Mouse (Mus musculus) brown adipose tissue, adult 24 weeks (tissue): ENCODE measurements around the gene Pkd2l1. TPM values are rescaled to one million over a fixed set of nuclear protein-coding genes. Genes with fewer than 3 reads are reported as not detected.
A peak's percentile ranks its signal among the peaks of the same experiment; 100 is the strongest.

Experiments
- H3K27ac ChIP-seq: fragments of 200-500 bp; replicated peaks from 2 replicates; pipeline ENCODE4 v1.5.1; 2012; ENCODE audit warnings: low read depth, mild to moderate bottlenecking, low read length
- H3K4me1 ChIP-seq: fragments of 200-500 bp; 2 replicates; pipeline ENCODE4 v1.6.1; 2012; ENCODE audit warnings: low read length, mixed read lengths; ENCODE audit not compliant: control insufficient read depth, insufficient read depth, insufficient read length
- H3K4me3 ChIP-seq: fragments of 200-500 bp; 2 replicates; pipeline ENCODE4 v1.5.1; 2012; ENCODE audit warnings: low read depth, mild to moderate bottlenecking, low read length, moderate library complexity; ENCODE audit not compliant: insufficient read depth
- polyA plus RNA-seq: library from polyadenylated mRNA; stranded (reverse); fragments of >200 nt; gene quantifications from 2 replicates; pipeline ENCODE4 v1.2.4, GENCODE M21; 2012; ENCODE audit not compliant: missing spikeins, insufficient read depth, insufficient read length

The Pkd2l1 gene
- polyA plus RNA-seq, 1 experiment = not detected

GRCm38 (mm10) chr19:44193906-44194305, 1.7 kb upstream of the Pkd2l1 start:
- Histone ChIP-seq H3K27ac (no peak overlapping the region), H3K4me1 (no peaks in the 10 kb centered on the region), H3K4me3 (no peak overlapping the region)

GRCm38 (mm10) chr19:44189056-44189455, 3.2 kb downstream of the Pkd2l1 start:
- no peaks in the 10 kb centered on the region for H3K4me1 ChIP-seq
- no peak overlapping the region for H3K27ac ChIP-seq

GRCm38 (mm10) chr19:44183968-44184367, 8.3 kb downstream of the Pkd2l1 start:
- H3K4me1 ChIP-seq = no peaks in the 10 kb centered on the region
- no peak overlapping the region for H3K27ac ChIP-seq
- no peak overlapping the region for H3K4me3 ChIP-seq

More at GRCm38 (mm10) chr19:44189056-44189455, 3.2 kb downstream of the Pkd2l1 start:
- H3K4me3 ChIP-seq = no peak overlapping the region

- Histone ChIP-seq H3K27ac (no peak overlapping the region), H3K4me1 (no peaks in the 10 kb centered on the region), H3K4me3 (no peak overlapping the region)
Measured at GRCm38 (mm10) chr19:44180502-44180901, 11.7 kb downstream of the Pkd2l1 start.

GRCm38 (mm10) chr19:44176741-44177140, 15.5 kb downstream of the Pkd2l1 start:
- Histone ChIP-seq H3K4me3 (no peak overlapping the region), H3K4me1 (no peaks in the 10 kb centered on the region), H3K27ac (no peak overlapping the region)

- Histone ChIP-seq H3K4me3 (no peak overlapping the region), H3K4me1 (no peaks in the 10 kb centered on the region), H3K27ac (no peak overlapping the region)
Measured at GRCm38 (mm10) chr19:44174835-44175234, 17.4 kb downstream of the Pkd2l1 start.

GRCm38 (mm10) chr19:44161515-44161914, 30.7 kb downstream of the Pkd2l1 start:
- H3K4me1 ChIP-seq = no peaks in the 10 kb centered on the region
- no peak overlapping the region for H3K4me3 ChIP-seq
- no peak overlapping the region for H3K27ac ChIP-seq

- Histone ChIP-seq H3K4me1 (no peaks in the 10 kb centered on the region), H3K4me3 (no peak overlapping the region), H3K27ac (no peak overlapping the region)
Measured at GRCm38 (mm10) chr19:44159386-44159785, 32.9 kb downstream of the Pkd2l1 start.

- Histone ChIP-seq H3K4me3 (no peak overlapping the region), H3K4me1 (no peaks in the 10 kb centered on the region), H3K27ac (no peak overlapping the region)
Measured at GRCm38 (mm10) chr19:44157005-44157404, 35.2 kb downstream of the Pkd2l1 start.

GRCm38 (mm10) chr19:44153781-44154180, 38.5 kb downstream of the Pkd2l1 start:
- H3K4me1 ChIP-seq = no peaks in the 10 kb centered on the region

GRCm38 (mm10) chr19:44148991-44149390, 43.3 kb downstream of the Pkd2l1 start:
- Histone ChIP-seq H3K27ac (no peak overlapping the region), H3K4me1 (no peaks in the 10 kb centered on the region), H3K4me3 (no peak overlapping the region)

More at GRCm38 (mm10) chr19:44153781-44154180, 38.5 kb downstream of the Pkd2l1 start:
- H3K4me3 ChIP-seq = no peak overlapping the region
- H3K27ac ChIP-seq = no peak overlapping the region

- Histone ChIP-seq H3K4me1 (no peaks in the 10 kb centered on the region), H3K4me3 (no peak overlapping the region), H3K27ac (no peak overlapping the region)
Measured at GRCm38 (mm10) chr19:44148345-44148744, 43.9 kb downstream of the Pkd2l1 start.

GRCm38 (mm10) chr19:44146951-44147350, 45.3 kb downstream of the Pkd2l1 start:
- Histone ChIP-seq H3K4me3 (no peak overlapping the region), H3K27ac (no peak overlapping the region), H3K4me1 (no peaks in the 10 kb centered on the region)

- Histone ChIP-seq H3K4me1 (no peaks in the 10 kb centered on the region), H3K4me3 (peak overlapping the region; percentile 81), H3K27ac (no peak overlapping the region)
Measured at GRCm38 (mm10) chr19:44146568-44146879, 45.7 kb downstream of the Pkd2l1 start.

- no peaks in the 10 kb centered on the region for H3K4me1 ChIP-seq
- H3K27ac ChIP-seq = peak within 1 kb of the TSS; percentile 26; the same call in 1 of the 2 replicates
- peak within 1 kb of the TSS; percentile 81 for H3K4me3 ChIP-seq
Measured at GRCm38 (mm10) chr19:44145702-44146567, 46.3 kb downstream of the Pkd2l1 start, which contains the start of gene Bloc1s2. Bloc1s2 (minus strand) TSS chr19:44146446.

- Histone ChIP-seq H3K4me3 (no peak overlapping the region), H3K27ac (no peak overlapping the region), H3K4me1 (no peaks in the 10 kb centered on the region)
Measured at GRCm38 (mm10) chr19:44144366-44144765, 47.9 kb downstream of the Pkd2l1 start.
